Mouse (Mus musculus): Measurements from ENCODE around the gene Nuak1. TPM values are rescaled to one million over a fixed set of nuclear protein-coding genes. Genes with fewer than 3 reads are reported as not detected.
"Not testable (repeated sequence)": the region's sequence is repeated elsewhere in the genome, so short reads cannot be mapped to it uniquely, and the experiment has no call there.

Gene Nuak1
- polyA plus RNA-seq, 2 experiments: 3.3 to 19.6 TPM

GRCm38 (mm10) chr10:84483069-84483468, 42.7 kb upstream of the Nuak1 start:
- no peak for TF ChIP-seq POLR2A (IDR thresholded peaks at IDR 0.05; ENCODE audit: borderline replicate concordance, extremely low read depth, insufficient read depth, insufficient read length)
- H3K4me1 ChIP-seq (ENCODE audit: control insufficient read depth, insufficient read depth, low read length): no peaks in the 10 kb centered on the region

GRCm38 (mm10) chr10:84482418-84482817, 42.0 kb upstream of the Nuak1 start:
- H3K27me3 ChIP-seq (ENCODE audit: control insufficient read depth, insufficient read depth, low read length); DNase-seq (ENCODE audit: low spot score); H3K9ac ChIP-seq (ENCODE audit: low read depth, low read length, severe bottlenecking); H3K27ac ChIP-seq (replicated peaks; ENCODE audit: low read depth, low read length); H3K4me2 ChIP-seq (replicated peaks; ENCODE audit: low read depth, low read length, severe bottlenecking); H3K4me3 ChIP-seq (replicated peaks; ENCODE audit: low read length); H3K4me1 ChIP-seq (ENCODE audit: control insufficient read depth, insufficient read depth, low read length); ATAC-seq (ENCODE audit: low FRiP score, low read depth); H3K9me3 ChIP-seq (ENCODE audit: control insufficient read depth, low read length); H3K36me3 ChIP-seq (ENCODE audit: control insufficient read depth, insufficient read depth, low read length): not testable (repeated sequence)
- WGBS: 90% methylated on average over 15 of the region's 15 CpGs

More at GRCm38 (mm10) chr10:84483069-84483468, 42.7 kb upstream of the Nuak1 start:
- Histone ChIP-seq H3K36me3 (ENCODE audit: control insufficient read depth, insufficient read depth, low read length) (no peaks in the 10 kb centered on the region), H3K9me3 (ENCODE audit: control insufficient read depth, low read length) (no peaks in the 10 kb centered on the region), H3K9ac (ENCODE audit: low read depth, low read length, severe bottlenecking) (no peak overlapping the region), H3K27ac (replicated peaks; ENCODE audit: low read depth, low read length) (no peak overlapping the region), H3K4me2 (replicated peaks; ENCODE audit: low read depth, low read length, severe bottlenecking) (no peak overlapping the region), H3K4me3 (replicated peaks; ENCODE audit: low read length) (no peak overlapping the region), H3K27me3 (ENCODE audit: control insufficient read depth, insufficient read depth, low read length) (no peaks in the 10 kb centered on the region)
- DNase-seq (ENCODE audit: low spot score) (no peak), ATAC-seq (ENCODE audit: low FRiP score, low read depth) (no peak)
- 80% methylated on average over 2 of the region's 2 CpGs for WGBS

GRCm38 (mm10) chr10:84481327-84481671, 40.9 kb upstream of the Nuak1 start:
- H3K9me3 ChIP-seq (ENCODE audit: control insufficient read depth, low read length): no peaks in the 10 kb centered on the region
- no peak overlapping the region for H3K4me3 ChIP-seq (replicated peaks; ENCODE audit: low read length)
- H3K27ac ChIP-seq (replicated peaks; ENCODE audit: low read depth, low read length): no peak overlapping the region
- H3K4me1 ChIP-seq (ENCODE audit: control insufficient read depth, insufficient read depth, low read length): no peaks in the 10 kb centered on the region
- H3K9ac ChIP-seq (ENCODE audit: low read depth, low read length, severe bottlenecking): no peak overlapping the region
- DNase-seq (ENCODE audit: low spot score) (no peak), ATAC-seq (ENCODE audit: low FRiP score, low read depth) (no peak)
- H3K36me3 ChIP-seq (ENCODE audit: control insufficient read depth, insufficient read depth, low read length): no peaks in the 10 kb centered on the region
- WGBS: 42% methylated on average over 5 of the region's 5 CpGs
- H3K4me2 ChIP-seq (replicated peaks; ENCODE audit: low read depth, low read length, severe bottlenecking): no peak overlapping the region
- H3K27me3 ChIP-seq (ENCODE audit: control insufficient read depth, insufficient read depth, low read length): no peaks in the 10 kb centered on the region
- TF ChIP-seq POLR2A (IDR thresholded peaks at IDR 0.05; ENCODE audit: borderline replicate concordance, extremely low read depth, insufficient read depth, insufficient read length): no peak

DNA sequence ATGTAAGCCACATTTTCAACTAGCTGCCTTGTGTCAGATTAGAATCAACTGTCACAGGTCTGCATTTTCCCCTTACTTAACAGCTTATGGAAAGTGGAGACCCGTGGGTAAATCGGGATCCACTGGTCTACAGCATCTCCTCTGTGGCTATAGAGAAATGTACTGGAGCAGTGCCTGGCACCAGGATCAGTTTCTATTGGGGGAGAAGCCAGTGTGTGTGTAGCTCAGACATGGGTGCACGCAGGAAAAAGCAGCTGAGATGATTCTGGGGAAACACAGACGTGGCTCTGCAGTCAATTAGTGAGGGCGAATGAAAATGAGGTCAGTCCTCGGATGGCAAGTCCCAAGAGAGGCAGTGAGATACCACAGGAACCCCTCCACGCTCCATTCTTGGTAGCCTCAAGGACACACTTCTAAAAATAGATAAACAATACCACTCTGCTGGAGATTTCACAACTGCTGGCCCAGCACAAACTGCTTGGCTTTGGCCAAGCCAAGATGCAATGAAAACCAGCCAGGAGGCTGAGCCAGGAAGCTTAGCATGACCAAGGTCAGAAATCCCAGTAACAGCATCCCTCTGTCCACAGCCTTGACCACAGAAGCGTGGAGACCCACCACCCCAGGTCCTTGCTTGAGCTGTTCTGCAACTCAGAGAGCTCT, 40.4 kb upstream of the Nuak1 start:
- Histone ChIP-seq H3K4me2 (replicated peaks; ENCODE audit: low read depth, low read length, severe bottlenecking) (no peak overlapping the region), H3K27me3 (ENCODE audit: control insufficient read depth, insufficient read depth, low read length) (no peaks in the 10 kb centered on the region), H3K9me3 (ENCODE audit: control insufficient read depth, low read length) (no peaks in the 10 kb centered on the region), H3K27ac (replicated peaks; ENCODE audit: low read depth, low read length) (no peak overlapping the region), H3K36me3 (ENCODE audit: control insufficient read depth, insufficient read depth, low read length) (no peaks in the 10 kb centered on the region), H3K4me1 (ENCODE audit: control insufficient read depth, insufficient read depth, low read length) (no peaks in the 10 kb centered on the region), H3K9ac (ENCODE audit: low read depth, low read length, severe bottlenecking) (no peak overlapping the region), H3K4me3 (replicated peaks; ENCODE audit: low read length) (no peak overlapping the region)
- 53% methylated on average over 8 of the region's 8 CpGs for WGBS
- no peak for TF ChIP-seq POLR2A (IDR thresholded peaks at IDR 0.05; ENCODE audit: borderline replicate concordance, extremely low read depth, insufficient read depth, insufficient read length)
- DNase-seq (ENCODE audit: low spot score) (no peak), ATAC-seq (ENCODE audit: low FRiP score, low read depth) (no peak)

GRCm38 (mm10) chr10:84480146-84480545, 39.7 kb upstream of the Nuak1 start:
- 88% methylated on average over 4 of the region's 4 CpGs for WGBS
- ATAC-seq (ENCODE audit: low FRiP score, low read depth) (no peak), DNase-seq (ENCODE audit: low spot score) (no peak)
- no peak overlapping the region for H3K4me2 ChIP-seq (replicated peaks; ENCODE audit: low read depth, low read length, severe bottlenecking)
- no peaks in the 10 kb centered on the region for H3K9me3 ChIP-seq (ENCODE audit: control insufficient read depth, low read length)
- no peak overlapping the region for H3K9ac ChIP-seq (ENCODE audit: low read depth, low read length, severe bottlenecking)
- H3K27ac ChIP-seq (replicated peaks; ENCODE audit: low read depth, low read length): no peak overlapping the region
- H3K36me3 ChIP-seq (ENCODE audit: control insufficient read depth, insufficient read depth, low read length): no peaks in the 10 kb centered on the region
- no peaks in the 10 kb centered on the region for H3K27me3 ChIP-seq (ENCODE audit: control insufficient read depth, insufficient read depth, low read length)
- TF ChIP-seq POLR2A (IDR thresholded peaks at IDR 0.05; ENCODE audit: borderline replicate concordance, extremely low read depth, insufficient read depth, insufficient read length): no peak
- H3K4me1 ChIP-seq (ENCODE audit: control insufficient read depth, insufficient read depth, low read length): no peaks in the 10 kb centered on the region
- no peak overlapping the region for H3K4me3 ChIP-seq (replicated peaks; ENCODE audit: low read length)

- H3K27me3 ChIP-seq (ENCODE audit: control insufficient read depth, insufficient read depth, low read length): no peaks in the 10 kb centered on the region
- H3K27ac ChIP-seq (replicated peaks; ENCODE audit: low read depth, low read length): no peak overlapping the region
- H3K9ac ChIP-seq (ENCODE audit: low read depth, low read length, severe bottlenecking): no peak overlapping the region
- H3K4me3 ChIP-seq (replicated peaks; ENCODE audit: low read length): no peak overlapping the region
- H3K4me1 ChIP-seq (ENCODE audit: control insufficient read depth, insufficient read depth, low read length): no peaks in the 10 kb centered on the region
- peak; percentile 51 for ATAC-seq (ENCODE audit: low FRiP score, low read depth)
- 42% methylated on average over 3 of the region's 3 CpGs for WGBS
- H3K9me3 ChIP-seq (ENCODE audit: control insufficient read depth, low read length): no peaks in the 10 kb centered on the region
- no peaks in the 10 kb centered on the region for H3K36me3 ChIP-seq (ENCODE audit: control insufficient read depth, insufficient read depth, low read length)
- no peak for TF ChIP-seq POLR2A (IDR thresholded peaks at IDR 0.05; ENCODE audit: borderline replicate concordance, extremely low read depth, insufficient read depth, insufficient read length)
- DNase-seq (ENCODE audit: low spot score): no peak
- H3K4me2 ChIP-seq (replicated peaks; ENCODE audit: low read depth, low read length, severe bottlenecking): no peak overlapping the region
Observed at GRCm38 (mm10) chr10:84477613-84478076, 37.2 kb upstream of the Nuak1 start.

Data from limb, embryonic 14.5 days (tissue).